13 mouse cellular contexts compared by ENCODE assay signal in the genomic region with DNA sequence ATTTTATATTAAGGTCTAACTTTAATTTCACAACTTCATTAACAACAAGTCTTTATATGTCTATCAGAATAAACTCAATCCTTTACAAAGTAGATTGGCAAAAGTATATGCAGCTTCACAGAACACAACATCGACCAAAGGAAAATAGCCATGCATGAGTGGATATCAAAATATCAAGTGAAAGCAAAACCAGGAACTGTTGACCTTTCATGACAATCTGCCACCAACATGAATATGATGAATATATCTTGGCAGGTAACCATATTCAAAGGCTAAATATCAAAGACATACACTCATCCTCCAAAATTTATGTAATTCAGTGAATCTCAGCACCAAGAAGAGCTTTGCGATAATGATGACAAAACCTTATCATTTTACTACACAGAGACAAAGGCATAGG.
"Had no signal": no experiment of that assay in that cellular context is flagged by ENCODE, and none has a peak within 500 bp of the region (broad histone marks: within the 10 kb centered on the region; RNA-seq: fewer than 3 reads in every experiment).

No protein-coding gene starts in this region.

- DNase-seq: liver, postnatal 0 days; lung, adult 2 months; lung, postnatal 14 days; lung, postnatal 4 days; midbrain, embryonic 14.5 days; retina, postnatal 1 day; right cerebral cortex, adult 18-20 months; right cerebral cortex, postnatal 25 days; right cerebral cortex, postnatal 4 days; spleen, adult 18-20 months; thymus, adult 18-20 months; thymus, postnatal 14 days; thymus, postnatal 36 days had no signal
